Mouse (Mus musculus) erythroblast, adult 5-6 weeks (primary cell): ENCODE results near the gene Fads6. TPM values are rescaled to one million over a fixed set of nuclear protein-coding genes. Genes with fewer than 3 reads are reported as not detected.

Experiments
- ATAC-seq: replicated peaks from 2 replicates; pipeline ENCODE4 v1.8.0; 2016; ENCODE audit warnings: moderate number of reproducible peaks, mild to moderate bottlenecking, moderate TSS enrichment, inconsistent platforms; ENCODE audit not compliant: poor library complexity, low FRiP score, severe bottlenecking
- total RNA-seq, 2 experiments: library from RNA; stranded (forward) in 1 of 2; stranded (reverse) in 1 of 2; fragments of 150-400 nt in 1 of 2; fragments of 200-764, 138-1000 nt in 1 of 2; gene quantifications; 2 replicates each; pipeline versions ENCODE4 v1.2.3 to v1.2.4; 2015 to 2017; ENCODE audit warnings: low replicate concordance in 2 of 2

Fads6 gene
- total RNA-seq, 2 experiments from 2014 or later, result 0.26 TPM; not detected in 1

DNA sequence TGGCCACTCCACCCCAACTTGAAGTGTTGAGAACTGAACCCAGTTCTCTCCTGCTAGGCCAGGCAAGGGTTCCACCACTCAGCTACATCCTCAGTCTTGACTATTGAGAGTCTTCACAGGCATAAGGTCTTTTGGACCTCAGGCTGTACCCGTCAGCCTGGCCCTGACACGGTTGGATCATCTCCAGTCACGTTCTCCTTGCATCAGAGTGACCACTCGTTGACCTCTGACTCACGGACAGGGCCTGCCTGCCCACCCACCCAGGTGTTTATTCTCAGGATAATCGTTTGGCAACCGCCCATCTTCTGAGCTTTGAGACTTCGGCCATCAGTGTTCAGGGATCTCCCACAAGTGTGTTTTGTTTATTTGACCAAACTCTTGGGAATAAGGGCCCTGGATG lies 5.7 kb upstream of the Fads6 start:
- ATAC-seq, result no peak

DNA sequence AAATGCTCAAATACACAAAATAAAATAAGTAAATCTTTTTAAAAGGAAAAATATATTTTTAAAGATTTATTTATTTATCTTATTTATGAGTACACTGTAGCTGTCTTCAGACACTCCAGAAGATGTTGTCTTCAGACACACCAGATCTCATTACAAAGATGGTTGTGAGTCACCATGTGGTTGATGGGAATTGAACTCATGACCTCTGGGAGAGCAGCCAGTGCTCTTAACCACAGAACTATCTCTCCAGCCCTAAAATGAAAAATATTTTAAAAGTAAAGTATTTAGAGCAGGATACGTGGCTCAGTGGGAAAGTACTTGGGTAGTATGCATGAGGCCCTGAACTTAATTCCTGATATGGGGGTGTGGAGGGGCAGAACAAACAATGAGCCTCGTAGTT lies 3.9 kb upstream of the Fads6 start:
- ATAC-seq, result no peak

DNA sequence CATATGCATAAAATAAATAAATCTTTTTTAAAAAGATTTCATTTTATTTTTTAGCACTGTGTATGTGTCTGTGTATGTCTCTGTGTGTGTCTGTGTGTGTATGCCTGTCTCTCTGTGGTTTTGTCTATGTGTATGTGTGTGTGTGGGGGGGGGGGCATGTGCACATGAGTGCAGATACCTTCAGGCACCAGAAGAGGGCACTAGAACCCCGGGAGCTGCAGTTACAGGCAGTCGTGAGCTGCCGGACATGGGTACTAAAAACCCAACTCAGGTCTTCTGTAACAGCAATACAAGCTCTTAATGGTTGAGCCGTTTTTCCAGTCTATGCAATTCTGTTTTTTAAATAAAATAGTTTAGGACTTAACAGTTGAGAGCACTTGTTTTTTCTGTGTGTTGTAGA lies 3.3 kb upstream of the Fads6 start:
- no peak for ATAC-seq

GRCm38 (mm10) chr11:115298160-115298559 lies 697 bp upstream of the Fads6 start:
- no peak for ATAC-seq

DNA sequence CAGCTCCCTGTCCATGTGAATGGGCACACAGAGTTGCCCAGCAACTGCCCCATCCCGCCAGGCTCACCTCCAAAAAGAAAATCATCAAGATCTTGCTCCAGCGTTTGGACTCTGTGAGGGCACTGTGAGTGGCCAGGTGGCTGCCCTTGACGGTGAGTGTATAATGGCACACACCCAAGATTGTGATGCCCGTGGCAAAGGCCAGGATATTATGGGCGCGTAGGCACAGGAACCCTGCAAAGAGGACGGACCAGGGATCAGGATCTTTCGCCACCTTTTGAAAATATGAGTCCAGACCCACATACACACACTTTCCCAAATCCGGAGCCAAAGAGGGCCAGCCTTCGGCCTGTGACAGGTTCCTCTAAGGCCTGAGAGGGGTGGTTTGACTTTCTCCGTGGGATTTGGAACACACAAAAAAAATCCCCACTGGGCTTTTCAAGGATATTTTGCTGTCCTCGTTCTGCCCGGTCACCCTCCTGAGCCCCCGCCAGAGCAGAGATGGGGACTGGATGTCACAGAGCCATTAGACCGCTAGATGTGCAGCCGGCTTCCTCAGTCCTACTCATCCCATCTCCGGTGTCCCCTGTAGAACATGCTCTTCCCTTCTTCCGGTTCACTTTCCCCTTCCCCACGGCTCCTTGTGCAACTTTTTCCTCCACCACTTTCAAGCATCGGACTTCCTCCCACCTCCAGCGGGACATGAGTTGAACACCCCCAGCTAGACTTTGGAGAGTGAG lies 822 bp downstream of the Fads6 start:
- no peak for ATAC-seq

DNA sequence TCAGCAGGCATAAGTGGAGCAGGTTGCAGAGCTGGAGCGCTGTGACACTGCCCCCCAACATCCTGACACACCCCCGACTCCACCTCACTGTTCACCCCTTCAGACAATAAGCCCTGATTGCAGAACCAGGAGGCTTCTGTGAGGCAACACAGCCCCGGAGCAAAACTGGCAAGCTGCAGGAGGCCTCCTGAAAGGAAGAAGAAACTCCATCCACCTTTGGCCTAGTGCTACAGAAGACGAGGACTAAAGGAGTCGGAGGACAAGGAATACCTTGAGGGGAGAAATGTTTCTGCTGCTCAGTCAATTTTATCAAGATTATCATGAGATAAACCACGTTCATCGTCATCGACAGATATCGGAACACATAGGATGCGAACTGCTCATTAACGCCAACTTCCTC lies 1.5 kb downstream of the Fads6 start:
- ATAC-seq, result no peak

- ATAC-seq, result no peak
These were observed 4.7 kb downstream of the Fads6 start for GRCm38 (mm10) chr11:115292631-115293375.

DNA sequence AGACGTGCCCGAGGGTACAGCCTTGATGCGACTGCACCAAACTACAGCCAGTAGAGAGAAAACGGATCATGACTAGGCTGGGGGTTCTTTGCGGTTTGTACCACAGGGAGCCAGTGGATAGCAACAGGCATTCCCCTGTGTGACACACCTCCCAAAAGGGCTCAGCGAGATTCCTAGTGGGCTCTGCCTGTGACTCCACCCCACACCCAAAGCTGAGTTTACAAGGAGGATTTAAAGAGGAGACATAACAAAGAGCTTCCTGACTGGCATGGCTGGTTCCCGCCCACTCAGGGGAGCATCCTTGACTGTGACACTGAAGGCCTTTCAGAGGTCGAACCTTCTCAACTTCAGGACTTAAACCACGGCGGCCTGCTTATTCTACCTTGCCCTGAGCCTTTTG lies 6.0 kb downstream of the Fads6 start:
- no peak for ATAC-seq

DNA sequence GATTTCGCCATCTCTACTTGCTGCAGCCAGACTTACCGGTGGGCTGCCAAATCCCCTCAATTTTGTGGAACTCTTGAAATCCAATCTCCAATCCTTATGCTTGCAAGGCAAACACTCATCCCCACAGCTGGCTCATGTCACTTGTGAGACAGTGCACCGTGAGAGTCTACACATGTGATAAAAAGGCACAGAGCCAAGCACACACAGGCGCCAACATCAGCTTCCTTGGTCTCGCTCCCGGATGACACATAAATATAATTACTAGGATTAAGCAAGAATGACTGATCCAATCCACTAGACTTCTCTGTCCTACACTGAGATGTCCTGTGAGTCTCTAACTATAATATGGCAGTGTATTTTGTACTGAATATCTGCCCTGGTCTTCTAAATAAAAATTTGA lies 6.5 kb downstream of the Fads6 start:
- ATAC-seq, result no peak

GRCm38 (mm10) chr11:115290314-115290713 lies 7.1 kb downstream of the Fads6 start:
- no peak for ATAC-seq

DNA sequence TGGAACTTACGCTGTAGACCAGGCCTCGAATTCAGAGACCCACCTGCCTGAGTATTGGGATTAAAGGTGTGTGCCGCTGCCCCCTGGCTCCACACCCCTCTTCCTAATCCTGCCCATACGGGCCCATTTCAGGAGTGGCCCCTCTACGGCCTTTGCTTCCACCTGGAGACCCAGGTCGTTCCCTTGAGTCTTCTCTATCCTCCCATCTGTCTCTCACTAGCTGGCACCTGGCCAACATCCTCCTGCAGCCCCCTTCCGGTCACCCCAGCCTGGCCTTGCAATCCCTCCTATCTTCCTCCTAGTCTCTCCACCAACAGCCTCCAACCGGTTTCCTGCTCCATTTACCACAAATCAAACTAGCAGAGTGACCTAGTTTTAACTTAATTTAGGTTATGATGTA lies 7.6 kb downstream of the Fads6 start:
- ATAC-seq, result no peak

DNA sequence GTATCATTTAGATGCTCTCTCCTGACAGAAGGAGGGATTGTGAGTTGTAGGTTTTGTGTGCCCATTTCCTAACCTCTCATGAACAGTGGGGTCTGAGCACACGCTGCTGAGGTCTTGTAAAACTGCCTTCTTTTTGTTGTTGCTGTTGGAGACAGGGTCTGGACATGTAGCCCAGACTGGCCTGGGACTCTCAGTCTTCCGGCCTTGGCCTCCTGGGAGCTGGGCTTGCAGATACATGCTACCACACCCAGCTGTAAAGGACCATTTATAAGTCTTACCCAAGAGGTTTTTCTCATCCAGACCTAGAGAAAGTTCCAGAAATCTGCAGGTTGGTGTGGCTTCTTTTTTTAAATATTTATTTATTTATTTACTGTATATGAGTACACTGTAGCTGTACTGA lies 9.2 kb downstream of the Fads6 start:
- no peak for ATAC-seq

- no peak for ATAC-seq
These were observed 10.1 kb downstream of the Fads6 start for GRCm38 (mm10) chr11:115287386-115287785.

GRCm38 (mm10) chr11:115286201-115286993 lies 11.1 kb downstream of the Fads6 start:
- ATAC-seq, result no peak

DNA sequence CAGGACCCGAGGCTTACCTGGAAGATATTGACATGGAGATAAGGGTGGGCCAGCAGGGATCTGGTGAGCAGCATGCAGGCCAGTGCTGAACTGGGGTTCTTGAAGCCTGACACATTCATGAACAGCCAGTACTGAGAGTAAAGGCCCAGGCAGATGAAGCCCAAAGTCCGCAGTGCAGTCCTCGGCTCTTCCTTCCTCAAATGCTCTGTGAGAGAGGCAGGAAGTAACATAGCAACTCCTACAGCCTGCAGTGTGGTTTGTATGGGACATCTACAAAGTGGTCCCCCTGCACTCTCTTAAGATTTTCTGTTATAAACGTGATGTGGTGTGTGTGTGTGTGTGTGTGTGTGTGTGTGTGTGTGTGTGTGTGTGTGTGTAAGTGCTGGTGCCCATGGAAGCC lies 12.2 kb downstream of the Fads6 start:
- ATAC-seq, result no peak

DNA sequence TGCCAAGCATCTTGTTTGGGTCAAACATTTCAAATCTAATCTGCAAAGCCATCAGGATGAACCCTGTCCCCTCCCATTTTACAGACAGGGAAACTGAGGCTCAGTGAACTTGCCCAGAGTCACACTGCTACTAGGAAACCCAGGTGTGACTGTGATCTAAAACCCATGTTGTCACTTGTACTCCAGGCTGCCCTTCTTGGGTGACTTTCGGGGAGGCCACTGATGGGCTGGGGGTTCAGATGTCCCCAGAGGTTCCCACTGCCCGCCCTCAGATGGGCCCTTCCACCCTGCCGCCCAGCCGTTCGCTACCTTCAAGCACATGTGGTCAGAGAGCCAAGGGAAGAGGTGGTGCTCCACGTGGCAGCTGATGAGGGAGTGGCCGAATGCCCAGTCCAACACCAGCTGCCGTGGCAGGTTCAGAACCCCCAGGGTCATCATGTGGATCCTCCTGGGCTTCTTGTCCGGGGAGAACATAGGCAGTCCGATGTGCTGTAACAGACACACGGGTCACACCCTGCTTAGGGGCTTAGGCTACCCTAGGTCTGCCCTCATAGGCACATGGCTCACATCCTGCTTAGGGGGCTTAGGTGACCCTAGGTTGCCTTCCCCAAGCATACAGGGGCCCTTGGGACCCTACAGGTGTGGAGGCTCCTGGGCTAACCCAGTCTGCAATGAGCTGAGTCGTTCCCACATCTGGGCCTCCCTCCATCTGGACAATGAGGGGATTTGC lies 13.4 kb downstream of the Fads6 start:
- ATAC-seq, result no peak

- ATAC-seq, result no peak
These were observed 14.0 kb downstream of the Fads6 start for GRCm38 (mm10) chr11:115283486-115283765.

DNA sequence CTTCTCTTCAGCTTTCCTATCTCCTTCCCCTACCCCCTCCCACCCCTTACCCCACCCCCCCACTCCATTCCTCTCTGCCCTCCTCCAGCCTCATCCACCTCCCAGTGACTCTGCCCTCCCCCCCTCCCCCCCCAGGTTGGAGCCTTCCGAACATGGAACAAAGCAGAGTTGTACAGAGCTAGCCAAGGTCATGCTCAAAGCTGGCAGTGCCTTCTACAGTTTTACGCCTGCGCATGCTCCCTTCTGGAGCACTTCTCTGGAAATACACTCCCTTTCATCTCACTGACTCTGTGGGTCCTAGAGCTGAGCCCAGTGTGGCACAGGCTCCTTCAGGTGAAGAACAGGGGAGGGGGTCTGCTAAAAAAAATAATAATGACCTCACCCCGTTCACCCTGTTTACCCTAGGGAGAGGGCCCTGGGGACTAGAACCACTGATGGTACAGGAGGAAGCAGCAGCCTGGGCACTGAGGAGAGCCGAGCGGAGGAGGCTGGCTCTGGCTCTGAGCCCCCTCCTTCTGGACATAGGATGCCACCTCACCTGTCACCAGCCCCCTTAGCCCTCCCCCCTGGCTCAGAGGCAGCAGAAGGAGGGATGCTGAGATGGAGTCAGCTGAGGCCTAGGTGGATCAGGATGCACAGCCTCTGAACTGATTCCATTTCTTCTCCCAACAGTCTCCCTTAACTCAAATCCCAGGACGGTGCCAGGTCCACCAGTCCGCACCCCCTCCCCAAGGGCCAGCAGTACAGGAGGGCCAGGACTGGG lies 14.6 kb downstream of the Fads6 start:
- ATAC-seq, result no peak

- no peak for ATAC-seq
These were observed 15.2 kb downstream of the Fads6 start for GRCm38 (mm10) chr11:115282295-115282694.

- no peak for ATAC-seq
These were observed 17.7 kb downstream of the Fads6 start for GRCm38 (mm10) chr11:115279726-115280125.
